ENCODE assay signal across 14 mouse cellular contexts in the genomic region with DNA sequence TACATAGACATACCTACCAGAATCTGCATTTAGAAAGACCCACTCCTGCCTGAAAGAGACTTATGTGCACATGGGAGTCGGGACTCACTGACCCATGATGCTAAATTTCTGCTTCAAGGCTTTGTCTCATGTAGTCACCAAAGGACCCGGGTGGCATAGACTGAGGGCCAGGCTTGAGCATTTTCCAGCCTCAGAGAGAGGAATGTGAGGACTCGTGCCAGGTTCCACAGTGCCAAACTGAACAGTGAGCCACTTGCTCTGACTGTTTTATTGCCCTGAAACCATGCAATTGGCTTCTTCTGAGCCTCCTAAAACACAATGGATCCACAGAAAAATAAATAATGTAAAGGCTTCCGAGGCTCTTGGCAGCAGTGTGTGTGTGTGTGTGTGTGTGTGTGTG.
DNase-seq lines count a peak whose midpoint lies in the region.
"Had no signal": no experiment of that assay in that cellular context is flagged by ENCODE, and none has a peak within 500 bp of the region (broad histone marks: within the 10 kb centered on the region; RNA-seq: fewer than 3 reads in every experiment).

No protein-coding gene starts in this region.

- intact Hi-C loops in left cerebral cortex, postnatal 4 days (cut with DNase I), result loop anchor here (10.0 kb wide), 1 partner anchor 242 kb away; no protein-coding TSS in a partner anchor

- DNase-seq in gastrocnemius, postnatal 10 days, result peak; percentile 31
- no peak for DNase-seq in gastrocnemius, postnatal 25 days
- DNase-seq in left cerebral cortex, postnatal 4 days, result peak; percentile 28
- DNase-seq in left cerebral cortex, adult 11 months (ENCODE audit: low spot score), result no peak
- peak; percentile 81 for DNase-seq in brain, adult 2 months (ENCODE audit: low read depth, low spot score)
- DNase-seq in cerebellum, postnatal 10 days, result peak; percentile 67 to 74
- DNase-seq in adrenal gland, adult 8-10 months, result no peak
- no peak for DNase-seq in heart, adult 11 months
- DNase-seq: adrenal gland, postnatal 14 days; heart, adult 18-20 months; kidney, adult 11 months; layer of hippocampus, adult 9-11 months; lung, adult 18-20 months; lung, postnatal 4 days had no signal

Comparison
In these comparisons a context has a peak if more than half of its experiments do, and no peak if none do; other contexts are left out.
1. DNase-seq: peak in gastrocnemius, postnatal 10 days (single experiment), left cerebral cortex, postnatal 4 days (single experiment), brain, adult 2 months (single experiment) and cerebellum, postnatal 10 days (2 of 2); none in gastrocnemius, postnatal 25 days (single experiment), left cerebral cortex, adult 11 months (single experiment), adrenal gland, adult 8-10 months (single experiment) and heart, adult 11 months (single experiment).